Mouse (Mus musculus): ENCODE data around the gene Eif3g.

The Eif3g gene

GRCm38 (mm10) chr9:20898511-20899073 lies at the start of gene Eif3g:
TSS of gene Eif3g (minus strand) at chr9:20898623.
- DNase-seq (ENCODE audit: low spot score): peak; percentile 87

GRCm38 (mm10) chr9:20946066-20946880 lies 47.9 kb upstream of the Eif3g start:
- no peak for DNase-seq (ENCODE audit: low spot score)

- DNase-seq (ENCODE audit: low spot score): no peak
Measured at GRCm38 (mm10) chr9:20944697-20945370, 46.4 kb upstream of the Eif3g start.

GRCm38 (mm10) chr9:20943911-20944310 lies 45.5 kb upstream of the Eif3g start:
- DNase-seq (ENCODE audit: low spot score): no peak

- no peak for DNase-seq (ENCODE audit: low spot score)
Measured at GRCm38 (mm10) chr9:20943396-20943795, 45.0 kb upstream of the Eif3g start.

- no peak for DNase-seq (ENCODE audit: low spot score)
Measured at GRCm38 (mm10) chr9:20923258-20923657, 24.8 kb upstream of the Eif3g start.

- peak; percentile 57 for DNase-seq (ENCODE audit: low spot score)
Measured at GRCm38 (mm10) chr9:20916160-20916559, 17.7 kb upstream of the Eif3g start.

GRCm38 (mm10) chr9:20909948-20910347 lies 11.5 kb upstream of the Eif3g start:
- peak; percentile 18 for DNase-seq (ENCODE audit: low spot score)

- no peak for DNase-seq (ENCODE audit: low spot score)
Measured at GRCm38 (mm10) chr9:20902174-20902491, 3.7 kb upstream of the Eif3g start.

- peak; percentile 73 for DNase-seq (ENCODE audit: low spot score)
Measured at GRCm38 (mm10) chr9:20901466-20902173, 3.2 kb upstream of the Eif3g start.

GRCm38 (mm10) chr9:20897736-20898510 lies 500 bp downstream of the Eif3g start:
- DNase-seq (ENCODE audit: low spot score): no peak

- DNase-seq (ENCODE audit: low spot score): no peak
Measured at GRCm38 (mm10) chr9:20895382-20895781, 3.0 kb downstream of the Eif3g start.

- DNase-seq (ENCODE audit: low spot score): no peak
Measured at GRCm38 (mm10) chr9:20894629-20895028, 3.8 kb downstream of the Eif3g start.

- DNase-seq (ENCODE audit: low spot score): no peak
Measured at GRCm38 (mm10) chr9:20893590-20894343, 4.7 kb downstream of the Eif3g start.

GRCm38 (mm10) chr9:20893069-20893468 lies 5.4 kb downstream of the Eif3g start:
- DNase-seq (ENCODE audit: low spot score): no peak

- no peak for DNase-seq (ENCODE audit: low spot score)
Measured at GRCm38 (mm10) chr9:20892104-20892653, 6.2 kb downstream of the Eif3g start.

- no peak for DNase-seq (ENCODE audit: low spot score)
Measured at GRCm38 (mm10) chr9:20891339-20892103, 6.9 kb downstream of the Eif3g start.

GRCm38 (mm10) chr9:20890411-20890810 lies 8.0 kb downstream of the Eif3g start:
- no peak for DNase-seq (ENCODE audit: low spot score)

GRCm38 (mm10) chr9:20889185-20890141 lies 9.0 kb downstream of the Eif3g start:
- DNase-seq (ENCODE audit: low spot score): no peak
